Mouse (Mus musculus) forebrain, embryonic 11.5 days (tissue): ENCODE measurements at regions not wholly inside any gene's neighbourhood (a gene's known extent, or its start where the extent isn't known, plus 50 kb on each side); places are given as distances from the start of the nearest gene placed in this dataset.

Experiments used
- ATAC-seq: fragments of 200-750 bp; cut with Nextera tagmentation; replicated peaks from 2 replicates; pipeline ENCODE4 v1.8.0; 2017; ENCODE audit warnings: moderate TSS enrichment; ENCODE audit not compliant: low FRiP score
- DNase-seq: peaks from one replicate; pipeline ENCODE4 v3.0.0-alpha.2; 2017; ENCODE audit warnings: low spot score
- H3K27ac ChIP-seq: fragments of 300-500 bp; sonication (generic); 2 replicates; pipeline ENCODE4 v1.5.1; 2014; ENCODE audit warnings: low read depth, low read length
- H3K27me3 ChIP-seq: fragments of 300-500 bp; sonication (generic); 2 replicates; pipeline ENCODE4 v1.6.1; 2014; ENCODE audit warnings: mild to moderate bottlenecking, low read length, mixed read lengths; ENCODE audit not compliant: control insufficient read depth, insufficient read depth
- H3K36me3 ChIP-seq: fragments of 300-500 bp; sonication (generic); 2 replicates; pipeline ENCODE4 v1.6.1; 2014; ENCODE audit warnings: mild to moderate bottlenecking, low read length, moderate library complexity, mixed read lengths; ENCODE audit not compliant: control insufficient read depth, insufficient read depth
- H3K4me1 ChIP-seq: fragments of 300-500 bp; sonication (generic); replicated peaks from 2 replicates; pipeline ENCODE4 v1.6.1; 2014; ENCODE audit warnings: low read length, mixed read lengths; ENCODE audit not compliant: control insufficient read depth, insufficient read depth
- H3K4me2 ChIP-seq: fragments of 300-500 bp; sonication (generic); 2 replicates; pipeline ENCODE4 v1.6.1; 2014; ENCODE audit warnings: low read depth, mild to moderate bottlenecking, low read length, moderate library complexity, mixed read lengths; ENCODE audit not compliant: severe bottlenecking
- H3K4me3 ChIP-seq: fragments of 300-500 bp; sonication (generic); 2 replicates; pipeline ENCODE4 v1.5.1; 2014; ENCODE audit warnings: low read depth, low read length
- H3K9ac ChIP-seq: fragments of 300-500 bp; sonication (generic); 2 replicates; pipeline ENCODE4 v1.6.1; 2014; ENCODE audit warnings: low read length
- H3K9me3 ChIP-seq: fragments of 300-500 bp; sonication (generic); 2 replicates; pipeline ENCODE4 v1.6.1; 2016; ENCODE audit warnings: low read length, mixed read lengths; ENCODE audit not compliant: control insufficient read depth
- WGBS: fragments of 180-500 bp; shearing (Covaris S2); extraction: QIAGEN DNeasy Blood & Tissue Kit; methylation state at CpG from one replicate; pipeline ENCODE4 v1.1.7; 2014; 5-methylcytosine and 5-hydroxymethylcytosine counted together

DNA sequence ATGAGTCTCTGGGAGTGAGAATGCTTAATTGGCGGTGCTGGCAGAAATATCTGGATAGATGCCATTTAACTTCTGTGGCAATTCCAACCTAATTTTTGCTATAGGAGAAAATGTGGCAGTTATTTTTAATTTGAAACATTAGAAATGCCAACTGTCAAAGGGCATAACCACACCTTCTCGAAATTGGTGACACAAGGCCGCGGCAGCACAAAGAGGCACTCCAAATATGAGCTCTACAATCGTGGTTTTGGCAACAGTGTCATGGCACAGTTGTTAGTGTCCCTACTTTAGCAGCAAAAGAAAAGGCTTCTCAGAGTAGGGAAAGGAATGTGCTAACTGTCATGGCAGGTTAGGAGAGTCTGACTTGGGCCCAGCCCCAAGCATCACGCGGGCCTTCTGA, 157.0 kb upstream of the Runx1 start:
- WGBS, result 94% methylated on average over 7 of the region's 7 CpGs
- Histone ChIP-seq H3K9ac (no peak overlapping the region), H3K36me3 (no peaks in the 10 kb centered on the region), H3K27me3 (no peaks in the 10 kb centered on the region), H3K27ac (no peak overlapping the region), H3K9me3 (no peaks in the 10 kb centered on the region), H3K4me3 (no peak overlapping the region), H3K4me1 (peaks cover 3% of the 10 kb centered on the region; the same call in 1 of the 2 replicates), H3K4me2 (no peak overlapping the region)
- DNase-seq (no peak), ATAC-seq (no peak)

DNA sequence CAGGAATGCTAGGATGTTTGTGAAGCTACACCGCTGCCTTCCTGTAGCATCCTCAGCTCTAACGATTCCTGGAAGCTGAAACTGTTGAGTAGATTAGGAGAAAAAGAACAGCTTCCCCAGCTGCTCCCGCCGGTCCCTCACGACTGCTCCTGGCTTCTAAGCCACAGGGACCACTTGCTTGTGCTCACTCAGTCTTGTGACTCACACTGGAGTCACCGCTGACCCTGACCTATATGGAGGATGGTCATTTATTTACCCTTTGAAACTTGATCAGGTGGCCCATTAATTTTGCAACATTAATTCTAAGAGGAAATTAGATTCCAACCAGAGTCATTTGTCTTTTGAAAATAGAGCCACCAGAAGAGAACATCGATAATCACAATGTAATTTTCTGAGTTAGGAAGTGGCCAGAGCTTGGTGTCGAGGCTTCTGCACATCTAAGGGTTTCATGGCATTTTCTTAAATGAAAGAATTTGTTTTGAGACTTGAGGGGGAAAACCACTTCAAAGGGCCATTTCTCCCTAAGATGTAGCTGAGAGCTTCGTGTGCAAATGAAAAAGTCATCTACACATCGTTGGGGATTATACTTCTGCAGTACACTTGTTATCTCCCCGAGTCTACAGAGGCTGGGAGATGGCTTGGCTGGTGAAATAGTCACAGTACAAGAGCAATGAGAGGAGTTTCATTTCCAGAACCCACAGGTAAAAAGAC, 153.8 kb upstream of the Runx1 start:
- DNase-seq (no peak), ATAC-seq (no peak)
- no peaks in the 10 kb centered on the region for H3K27me3 ChIP-seq
- H3K4me2 ChIP-seq, result no peak overlapping the region
- no peaks in the 10 kb centered on the region for H3K9me3 ChIP-seq
- no peaks in the 10 kb centered on the region for H3K36me3 ChIP-seq
- 85% methylated on average over 11 of the region's 11 CpGs for WGBS
- no peak overlapping the region for H3K27ac ChIP-seq
- H3K9ac ChIP-seq, result no peak overlapping the region
- H3K4me3 ChIP-seq, result no peak overlapping the region
- no peaks in the 10 kb centered on the region for H3K4me1 ChIP-seq

- Histone ChIP-seq H3K9ac (no peak overlapping the region), H3K27me3 (no peaks in the 10 kb centered on the region), H3K4me1 (no peaks in the 10 kb centered on the region), H3K36me3 (no peaks in the 10 kb centered on the region), H3K4me3 (no peak overlapping the region), H3K27ac (no peak overlapping the region), H3K4me2 (no peak overlapping the region), H3K9me3 (no peaks in the 10 kb centered on the region)
- ATAC-seq (no peak), DNase-seq (no peak)
- 93% methylated on average over 8 of the region's 8 CpGs for WGBS
Measured at GRCm38 (mm10) chr16:92976097-92976496, 150.1 kb upstream of the Runx1 start.

DNA sequence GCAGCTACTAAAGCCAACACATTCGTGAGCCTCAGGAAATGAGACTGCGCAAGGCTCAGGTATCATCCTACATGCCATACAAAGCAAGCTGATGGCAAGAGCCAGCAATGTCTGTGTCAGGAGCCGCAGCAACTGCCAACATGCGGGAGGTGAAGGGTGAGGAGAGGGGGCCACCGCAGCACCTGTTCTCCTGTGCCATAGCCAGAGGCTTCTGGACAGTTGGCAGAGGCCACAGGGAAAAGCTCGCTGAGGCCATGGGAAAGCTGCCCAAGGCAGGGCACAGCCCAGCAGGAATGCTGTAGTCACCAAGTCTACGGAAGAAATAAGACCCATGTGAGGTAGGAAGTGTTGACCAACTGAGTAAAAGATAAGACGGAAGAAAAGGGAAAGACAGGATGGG, 149.1 kb upstream of the Runx1 start:
- H3K4me1 ChIP-seq, result no peaks in the 10 kb centered on the region
- H3K4me3 ChIP-seq, result no peak overlapping the region
- DNase-seq (no peak), ATAC-seq (no peak)
- H3K4me2 ChIP-seq, result no peak overlapping the region
- no peaks in the 10 kb centered on the region for H3K9me3 ChIP-seq
- H3K9ac ChIP-seq, result no peak overlapping the region
- no peaks in the 10 kb centered on the region for H3K27me3 ChIP-seq
- H3K27ac ChIP-seq, result no peak overlapping the region
- H3K36me3 ChIP-seq, result no peaks in the 10 kb centered on the region
- WGBS, result 88% methylated on average over 8 of the region's 8 CpGs

- H3K9me3 ChIP-seq, result no peaks in the 10 kb centered on the region
- 80% methylated on average over 5 of the region's 5 CpGs for WGBS
- H3K36me3 ChIP-seq, result no peaks in the 10 kb centered on the region
- no peak for ATAC-seq
- no peak overlapping the region for H3K4me3 ChIP-seq
- H3K9ac ChIP-seq, result no peak overlapping the region
- H3K27me3 ChIP-seq, result no peaks in the 10 kb centered on the region
- H3K4me2 ChIP-seq, result no peak overlapping the region
- DNase-seq, result no peak
- H3K27ac ChIP-seq, result no peak overlapping the region
- no peaks in the 10 kb centered on the region for H3K4me1 ChIP-seq
Measured at GRCm38 (mm10) chr16:92972681-92973080, 146.7 kb upstream of the Runx1 start.

DNA sequence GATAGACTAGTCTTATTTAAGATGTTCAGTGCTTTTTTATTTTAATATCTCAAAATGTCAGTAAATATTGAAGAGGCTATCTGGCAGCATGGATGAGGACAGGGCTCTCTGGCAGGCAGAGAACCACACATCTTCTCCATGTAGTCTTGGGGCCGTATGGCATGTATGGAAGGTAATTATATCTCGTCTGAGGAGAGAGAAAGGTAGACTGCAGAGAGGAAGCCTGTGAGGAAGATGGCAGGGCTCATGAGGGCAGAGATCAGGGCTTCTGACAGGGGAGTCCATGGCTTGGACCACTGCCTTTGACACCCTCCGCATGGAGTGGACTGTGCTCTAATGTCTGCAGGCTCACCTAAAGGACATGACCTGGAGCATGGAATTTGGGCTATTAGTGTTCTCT, 146.0 kb upstream of the Runx1 start:
- ATAC-seq, result no peak
- H3K27ac ChIP-seq, result no peak overlapping the region
- 89% methylated on average over 3 of the region's 3 CpGs for WGBS

DNA sequence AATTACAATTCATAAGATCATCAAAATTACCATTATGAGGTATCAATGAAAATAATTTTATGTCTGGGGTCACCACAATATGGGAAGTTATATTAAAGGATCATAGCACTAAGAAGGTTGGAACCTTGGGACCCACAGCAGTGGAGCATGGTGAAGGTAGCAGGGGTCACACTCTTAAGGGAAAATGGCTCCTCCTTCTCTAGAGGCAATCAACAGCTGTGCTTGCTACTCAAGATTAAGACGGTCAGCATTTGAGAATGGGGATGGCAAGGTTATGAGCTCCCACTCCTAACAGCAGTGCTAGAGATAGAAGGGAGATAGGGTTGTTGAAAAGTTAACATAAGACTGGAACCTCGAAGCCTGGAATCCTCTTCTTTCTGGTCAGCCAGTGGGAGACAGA, 144.6 kb upstream of the Runx1 start:
- DNase-seq (no peak), ATAC-seq (no peak)
- H3K36me3 ChIP-seq, result no peaks in the 10 kb centered on the region
- H3K27me3 ChIP-seq, result no peaks in the 10 kb centered on the region
- no peak overlapping the region for H3K4me2 ChIP-seq
- no peak overlapping the region for H3K9ac ChIP-seq
- H3K27ac ChIP-seq, result no peak overlapping the region
- no peaks in the 10 kb centered on the region for H3K4me1 ChIP-seq
- WGBS, result 87% methylated on average over 2 of the region's 2 CpGs
- H3K9me3 ChIP-seq, result no peaks in the 10 kb centered on the region
- no peak overlapping the region for H3K4me3 ChIP-seq

More for the DNA sequence above, 146.0 kb upstream of the Runx1 start:
- Histone ChIP-seq H3K9ac (no peak overlapping the region), H3K4me2 (no peak overlapping the region), H3K4me3 (no peak overlapping the region), H3K4me1 (no peaks in the 10 kb centered on the region), H3K36me3 (no peaks in the 10 kb centered on the region), H3K9me3 (no peaks in the 10 kb centered on the region), H3K27me3 (no peaks in the 10 kb centered on the region)
- no peak for DNase-seq

GRCm38 (mm10) chr16:92969036-92969435, 143.1 kb upstream of the Runx1 start:
- Histone ChIP-seq H3K9ac (no peak overlapping the region), H3K4me2 (no peak overlapping the region), H3K27ac (no peak overlapping the region), H3K9me3 (no peaks in the 10 kb centered on the region), H3K36me3 (no peaks in the 10 kb centered on the region), H3K27me3 (no peaks in the 10 kb centered on the region), H3K4me1 (no peaks in the 10 kb centered on the region), H3K4me3 (no peak overlapping the region)
- ATAC-seq (no peak), DNase-seq (no peak)
- WGBS, result 89% methylated on average over 5 of the region's 5 CpGs

GRCm38 (mm10) chr16:92966069-92966866, 140.3 kb upstream of the Runx1 start:
- Histone ChIP-seq H3K4me1 (no peaks in the 10 kb centered on the region), H3K27ac (no peak overlapping the region), H3K27me3 (no peaks in the 10 kb centered on the region), H3K36me3 (no peaks in the 10 kb centered on the region), H3K4me3 (no peak overlapping the region), H3K9me3 (no peaks in the 10 kb centered on the region), H3K4me2 (no peak overlapping the region), H3K9ac (no peak overlapping the region)
- 89% methylated on average over 10 of the region's 10 CpGs for WGBS
- ATAC-seq (no peak), DNase-seq (no peak)
